Mouse (Mus musculus): ENCODE data around the gene Terf2ip.
A peak's percentile ranks its signal among the peaks of the same experiment; 100 is the strongest.

Terf2ip gene

DNA sequence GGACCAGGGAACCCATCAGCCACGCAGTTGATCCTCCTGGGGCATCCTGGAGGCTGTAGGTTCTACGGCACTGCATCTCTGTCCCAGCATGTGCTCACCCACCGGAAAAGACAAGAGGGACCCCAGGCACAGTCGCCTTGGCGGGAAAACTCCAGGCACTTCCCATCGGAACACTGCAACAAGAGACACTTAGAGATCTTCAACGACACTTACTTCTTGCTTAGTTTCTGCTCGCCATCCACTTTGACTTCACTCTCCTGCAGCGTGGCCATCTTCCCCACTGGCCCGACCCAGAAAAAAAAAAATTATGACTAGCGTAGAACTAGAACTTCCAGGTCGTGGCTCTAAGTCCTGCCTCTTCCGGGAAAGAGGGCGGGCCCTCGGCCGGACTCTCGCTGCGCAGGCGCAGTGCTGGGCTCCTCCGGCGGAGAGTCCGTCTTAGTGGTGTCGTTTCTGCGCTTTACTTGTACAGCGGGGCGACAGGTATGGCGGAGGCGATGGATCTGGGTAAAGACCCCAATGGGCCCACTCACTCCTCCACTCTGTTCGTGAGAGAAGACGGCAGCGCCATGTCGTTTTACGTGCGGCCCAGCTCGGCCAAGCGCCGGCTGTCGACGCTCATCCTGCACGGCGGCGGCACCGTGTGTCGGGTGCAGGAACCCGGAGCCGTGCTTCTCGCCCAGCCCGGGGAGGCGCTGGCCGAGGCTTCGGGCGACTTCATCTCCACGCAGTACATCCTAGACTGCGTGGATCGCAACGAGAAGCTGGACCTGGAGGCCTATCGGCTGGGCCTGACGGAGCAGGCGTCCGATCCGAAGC, at the start of gene Terf2ip, which contains the start of gene Kars:
Terf2ip (plus strand) TSS at position 402 of the 819 bp plus-strand sequence.
Kars (minus strand) TSS at position 327 of the 819 bp plus-strand sequence.
- DNase-seq (ENCODE audit: inconsistent ontology term), result peak; percentile 94

DNA sequence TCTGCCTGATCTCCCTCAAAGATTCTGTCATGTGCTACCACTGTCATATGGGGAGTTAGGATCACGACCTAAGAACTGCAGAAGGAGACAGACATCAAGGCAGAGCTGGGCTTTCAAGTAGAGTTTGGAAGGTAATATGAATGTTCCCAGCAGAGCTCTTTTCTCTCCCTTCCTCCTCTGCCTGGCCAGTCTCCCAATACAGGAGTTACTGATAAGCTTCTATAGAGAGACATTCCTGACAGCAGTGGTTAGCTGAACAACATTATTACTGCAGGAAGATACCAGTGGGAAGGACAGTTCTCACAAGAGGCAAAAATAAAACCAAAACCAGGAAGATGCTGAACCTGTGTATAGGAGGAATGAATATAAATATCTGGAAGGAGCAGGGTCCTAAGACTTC, 48.6 kb upstream of the Terf2ip start:
- no peak for DNase-seq (ENCODE audit: inconsistent ontology term)

GRCm38 (mm10) chr8:111963091-111963490, 48.1 kb upstream of the Terf2ip start:
- no peak for DNase-seq (ENCODE audit: inconsistent ontology term)

DNA sequence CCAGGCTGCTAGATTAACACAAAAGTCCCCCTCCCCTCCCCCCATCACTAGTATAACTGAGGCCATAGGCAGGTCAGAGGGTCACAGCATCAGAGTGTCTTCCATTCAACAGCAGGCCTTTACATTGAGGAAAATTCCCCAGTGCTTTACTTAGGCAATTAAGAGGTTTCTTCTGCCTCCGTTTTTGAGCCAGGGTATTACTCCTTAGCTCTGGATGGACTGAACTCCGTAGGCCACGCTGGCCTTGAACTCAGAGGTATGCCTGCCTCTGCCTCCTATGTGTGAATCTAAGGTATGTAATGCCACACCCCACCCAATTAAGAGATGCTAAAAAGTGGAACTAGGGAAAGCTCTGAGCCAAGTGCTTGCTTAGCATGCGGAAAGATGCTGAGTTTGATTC, 47.7 kb upstream of the Terf2ip start:
- no peak for DNase-seq (ENCODE audit: inconsistent ontology term)

- DNase-seq (ENCODE audit: inconsistent ontology term), result no peak
Observed at GRCm38 (mm10) chr8:111964351-111964750, 46.8 kb upstream of the Terf2ip start.

DNA sequence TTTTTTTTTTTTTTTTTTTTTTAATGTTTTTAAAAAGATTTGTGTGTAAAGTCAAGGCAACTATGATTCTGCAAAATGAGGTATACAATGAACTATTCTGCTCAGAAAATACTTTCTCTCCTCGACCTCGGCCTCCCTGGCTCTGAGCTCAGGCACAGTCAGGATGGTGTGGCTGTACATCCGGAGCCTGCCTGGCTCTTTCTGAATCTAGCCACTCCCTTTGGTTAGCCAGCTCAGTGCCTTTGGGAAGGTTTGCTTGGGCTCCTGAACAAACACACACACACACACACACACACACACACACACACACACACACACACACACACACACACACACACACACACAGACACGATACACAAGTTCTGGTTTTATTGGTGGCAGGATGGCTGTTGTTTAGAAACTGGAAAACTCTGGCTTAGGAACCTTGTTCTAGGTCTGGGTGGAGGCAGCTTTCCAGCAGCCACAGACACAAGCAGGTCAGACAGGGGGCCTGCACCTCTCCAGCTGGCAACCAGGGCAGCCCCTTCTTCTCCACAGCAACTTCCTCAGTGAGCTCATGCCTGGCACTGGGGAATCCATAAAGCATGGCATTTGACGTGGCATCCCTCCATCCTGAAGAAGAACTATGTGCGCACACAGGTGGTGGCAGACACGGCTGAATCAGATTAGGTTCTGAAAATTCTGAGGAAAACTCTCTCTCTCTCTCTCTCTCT, 46.2 kb upstream of the Terf2ip start:
- peak; percentile 13 for DNase-seq (ENCODE audit: inconsistent ontology term)

DNA sequence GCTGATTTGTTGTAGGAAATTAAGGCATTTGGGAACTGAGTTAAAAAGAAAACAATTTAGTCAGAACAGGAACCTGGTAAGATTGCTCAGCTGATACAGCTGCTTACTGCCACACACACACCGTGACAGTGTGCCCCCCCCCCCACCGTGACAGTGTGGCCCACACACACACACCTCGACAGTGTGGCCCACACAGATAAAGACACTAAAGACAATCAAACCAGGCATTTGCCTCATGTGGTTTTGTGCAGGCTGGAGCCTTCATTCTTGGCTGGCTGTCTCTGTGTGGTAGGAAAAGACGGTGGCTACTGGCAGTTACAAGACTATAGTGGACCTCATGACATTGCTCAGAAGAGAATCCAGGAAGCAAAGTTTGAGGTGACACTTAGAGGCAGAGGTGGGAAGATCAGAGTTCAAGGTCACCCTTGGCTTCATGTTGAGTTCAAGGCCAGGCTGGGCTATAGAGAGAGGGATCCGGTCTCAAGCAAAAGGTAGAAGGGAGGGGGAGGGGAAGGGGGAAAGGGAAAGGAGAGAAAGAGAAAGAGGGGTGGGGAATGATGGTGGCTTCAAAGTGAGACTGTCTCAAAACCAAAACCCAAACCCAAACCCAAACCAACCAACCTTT, 43.8 kb upstream of the Terf2ip start:
- DNase-seq (ENCODE audit: inconsistent ontology term), result no peak

- no peak for DNase-seq (ENCODE audit: inconsistent ontology term)
Observed at GRCm38 (mm10) chr8:111968541-111968940, 42.7 kb upstream of the Terf2ip start.

- DNase-seq (ENCODE audit: inconsistent ontology term), result no peak
Observed at GRCm38 (mm10) chr8:111968991-111969390, 42.2 kb upstream of the Terf2ip start.

GRCm38 (mm10) chr8:111974138-111974537, 37.1 kb upstream of the Terf2ip start:
- no peak for DNase-seq (ENCODE audit: inconsistent ontology term)

DNA sequence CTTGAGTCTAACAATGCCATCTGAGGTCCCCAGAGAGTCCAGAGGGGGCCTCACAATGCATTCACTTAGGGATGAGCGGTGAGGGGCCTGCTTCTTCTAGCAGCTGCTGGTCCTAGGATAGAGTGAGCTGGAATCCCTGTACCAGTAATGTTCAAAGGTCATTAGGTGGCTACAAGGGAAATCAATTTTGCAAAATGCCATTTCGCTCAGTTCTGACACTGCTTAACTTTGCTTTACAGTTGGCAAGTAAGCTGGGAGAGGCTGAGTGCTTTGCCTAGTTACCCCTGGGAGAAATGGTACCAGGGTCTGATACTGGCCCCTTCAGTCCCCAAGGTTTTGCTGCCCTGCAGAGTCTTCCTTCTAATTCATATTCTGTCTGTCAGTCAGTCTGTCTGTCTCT, 35.5 kb upstream of the Terf2ip start:
- no peak for DNase-seq (ENCODE audit: inconsistent ontology term)

DNA sequence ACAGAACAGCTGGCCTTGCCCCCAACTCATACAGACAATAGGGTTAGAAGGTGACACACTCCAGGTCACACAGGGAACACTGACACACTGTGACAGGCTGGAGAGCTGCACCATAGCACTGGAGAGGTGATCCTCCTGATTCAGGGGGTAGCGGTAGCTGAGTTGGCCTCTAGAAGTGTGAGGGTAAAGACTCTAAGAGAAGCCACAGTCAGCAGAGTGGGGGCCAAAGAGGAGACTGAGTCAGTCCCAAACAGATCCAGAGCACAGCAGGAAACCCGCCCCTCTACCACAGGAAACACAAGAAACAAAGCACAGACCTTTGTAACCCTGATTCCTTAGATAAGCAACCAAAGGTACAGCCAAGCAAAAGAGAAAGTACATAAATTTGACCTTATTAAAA, 34.9 kb upstream of the Terf2ip start:
- no peak for DNase-seq (ENCODE audit: inconsistent ontology term)

DNA sequence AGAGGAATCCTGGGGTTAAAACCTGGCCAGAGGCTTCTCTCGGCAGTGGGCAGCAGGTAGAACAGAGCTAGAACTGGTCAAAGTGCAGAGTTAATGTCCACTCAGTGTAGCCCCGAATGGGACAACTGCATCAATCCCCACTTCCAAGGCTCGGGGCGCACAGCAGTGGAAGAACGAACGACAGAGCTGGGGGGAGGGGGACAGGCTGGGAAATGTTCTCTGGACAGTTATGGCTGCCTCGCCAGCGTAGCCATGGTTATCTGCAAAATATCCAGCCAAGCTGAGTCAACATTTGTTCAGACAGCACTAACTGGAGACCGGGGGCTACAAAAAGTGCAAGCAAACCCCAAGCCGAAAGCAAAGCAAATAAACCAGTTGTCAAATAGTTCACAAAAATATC, 33.1 kb upstream of the Terf2ip start:
- no peak for DNase-seq (ENCODE audit: inconsistent ontology term)

DNA sequence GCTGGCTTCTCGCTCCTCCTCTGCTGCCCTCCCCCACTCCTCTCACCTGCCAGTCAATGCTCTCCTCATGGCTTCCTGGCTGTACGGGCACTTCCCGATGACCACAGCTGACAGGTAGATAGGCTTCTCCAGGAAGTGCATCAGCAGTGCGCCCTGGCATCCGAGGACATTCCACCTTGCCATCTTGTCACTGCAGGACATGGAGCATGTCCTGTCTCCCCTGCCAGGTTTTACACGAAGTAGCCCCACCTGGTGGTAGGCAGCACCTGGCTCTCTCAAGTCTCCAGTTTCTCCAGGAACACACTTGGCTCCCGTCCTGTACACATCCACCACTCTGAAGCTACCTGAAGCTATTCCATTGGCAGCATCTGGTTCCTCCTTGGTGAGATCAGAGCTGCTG, 29.1 kb upstream of the Terf2ip start:
- DNase-seq (ENCODE audit: inconsistent ontology term), result no peak

GRCm38 (mm10) chr8:111984511-111984910, 26.7 kb upstream of the Terf2ip start:
- no peak for DNase-seq (ENCODE audit: inconsistent ontology term)

- peak; percentile 57 for DNase-seq (ENCODE audit: inconsistent ontology term)
Observed at GRCm38 (mm10) chr8:111989911-111990310, 21.3 kb upstream of the Terf2ip start.

DNA sequence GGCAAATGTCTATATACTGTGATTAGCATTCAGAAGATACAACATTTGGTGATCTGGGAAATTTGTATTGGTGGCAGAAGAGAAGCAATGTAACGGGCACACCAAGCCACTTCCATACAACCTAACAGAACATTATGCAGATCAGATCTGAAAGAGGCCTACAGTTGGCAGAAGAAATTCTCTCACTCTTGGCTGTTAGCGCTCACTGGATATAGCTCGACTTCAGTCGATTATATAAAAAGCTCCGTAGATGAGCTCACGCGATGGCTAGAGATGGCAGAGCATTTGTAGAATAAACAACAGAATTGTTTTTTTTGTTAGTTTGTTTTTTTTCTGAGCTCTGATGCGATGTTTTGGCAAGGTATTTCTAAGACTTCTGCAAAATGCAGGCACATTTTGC, 19.9 kb upstream of the Terf2ip start:
- no peak for DNase-seq (ENCODE audit: inconsistent ontology term)

DNA sequence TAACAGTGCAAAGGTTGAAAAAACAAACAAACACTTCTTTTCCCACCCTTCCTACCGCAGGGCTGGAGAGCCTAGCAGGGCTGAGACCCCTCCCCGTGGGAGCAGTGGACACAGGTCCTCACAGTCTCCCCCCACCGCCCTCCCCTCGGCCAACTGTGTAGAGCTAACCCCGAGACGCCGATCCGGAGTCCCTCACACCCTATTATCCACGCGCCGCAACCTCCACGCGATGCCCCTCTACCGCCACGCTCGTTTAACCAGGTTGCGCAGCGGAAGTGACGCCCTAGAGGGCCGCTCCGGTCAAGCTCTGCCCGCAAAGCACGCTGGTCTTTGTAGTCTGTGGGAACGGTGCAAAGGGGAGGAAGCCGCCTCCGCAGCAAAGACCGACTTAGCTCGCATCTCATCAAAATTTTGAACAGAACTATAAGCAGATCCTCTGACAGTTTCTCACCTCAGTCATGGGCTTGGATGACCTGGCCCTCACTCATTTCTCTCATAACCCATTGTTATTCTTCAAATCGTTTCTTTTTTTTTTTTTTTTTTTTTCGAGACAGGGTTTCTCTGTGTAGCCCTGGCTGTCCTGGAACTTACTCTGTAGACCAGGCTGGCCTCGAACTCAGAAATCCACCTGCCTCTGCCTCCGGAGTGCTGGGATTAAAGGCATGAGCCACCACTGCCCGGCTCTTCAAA, 19.0 kb upstream of the Terf2ip start, which contains the start of gene Adat1:
Adat1 (minus strand) TSS at position 290 of the 690 bp plus-strand sequence.
- DNase-seq (ENCODE audit: inconsistent ontology term), result peak; percentile 78

DNA sequence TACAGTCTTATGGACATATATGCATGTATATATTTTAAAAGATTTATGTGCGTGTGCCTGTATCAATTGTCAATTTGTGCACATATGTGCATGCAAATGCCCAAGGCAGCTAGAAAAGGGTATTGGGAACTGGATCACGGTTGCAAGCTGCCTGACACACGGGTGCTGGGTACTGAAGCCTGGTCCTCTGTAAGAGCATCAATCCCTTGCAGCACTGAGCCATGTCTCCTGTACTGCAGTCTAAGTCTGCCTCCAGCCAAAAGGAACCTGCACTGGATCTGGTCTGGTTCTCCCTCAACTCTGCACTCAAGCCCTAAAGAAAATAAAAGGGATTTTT, 18.5 kb upstream of the Terf2ip start:
- DNase-seq (ENCODE audit: inconsistent ontology term), result no peak

DNA sequence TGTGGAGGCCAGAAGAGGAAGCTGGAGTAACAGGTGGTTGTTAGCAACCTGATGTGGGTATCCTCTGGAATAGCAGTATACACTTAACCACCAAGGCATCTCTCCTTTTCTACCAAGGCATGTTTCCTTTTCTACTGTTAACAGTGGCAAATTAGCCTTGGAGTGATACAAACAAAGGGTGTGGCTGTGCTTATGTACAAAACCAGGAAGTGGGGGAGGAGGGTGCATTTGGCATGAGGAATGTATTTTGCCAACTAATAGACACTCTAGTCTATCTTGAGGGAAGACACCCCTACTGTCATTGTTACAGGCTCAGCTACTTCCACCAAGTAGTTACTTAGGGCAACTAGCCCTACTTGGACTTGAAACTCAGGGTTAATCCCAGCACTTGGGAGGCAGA, 6.4 kb upstream of the Terf2ip start:
- DNase-seq (ENCODE audit: inconsistent ontology term), result no peak

DNA sequence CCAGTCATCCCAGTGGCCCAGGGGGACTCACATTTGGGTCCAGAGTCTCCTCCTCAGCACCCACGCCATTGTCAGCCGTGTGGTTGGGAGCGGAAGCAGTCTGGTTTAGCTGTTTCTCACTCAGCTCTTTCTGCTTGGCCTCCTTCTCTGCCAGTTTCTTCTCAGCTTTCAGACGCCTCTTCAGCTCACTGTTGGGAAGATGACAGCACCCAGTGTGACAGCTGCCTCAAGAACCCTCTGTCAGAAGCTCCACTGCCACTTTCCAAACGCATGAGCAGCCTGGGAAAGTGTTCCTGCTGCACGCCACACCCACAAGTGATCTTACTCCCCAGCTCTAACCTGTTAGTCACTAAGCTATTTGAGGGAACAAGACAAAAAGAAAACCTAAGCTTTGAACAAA, 5.6 kb upstream of the Terf2ip start:
- DNase-seq (ENCODE audit: inconsistent ontology term), result no peak

- no peak for DNase-seq (ENCODE audit: inconsistent ontology term)
Observed at GRCm38 (mm10) chr8:112007669-112008068, 3.5 kb upstream of the Terf2ip start.
